Mouse (Mus musculus) MEL (cell line): ENCODE results near the gene Iqgap3. TPM values are rescaled to one million over a fixed set of nuclear protein-coding genes. Genes with fewer than 3 reads are reported as not detected.

Experiments used
- DNase-seq: peaks from one replicate; pipeline ENCODE4 v3.0.0; 2011; ENCODE audit warnings: low read depth, low spot score
- H3K27ac ChIP-seq: 2 replicates; pipeline ENCODE4 v1.5.1; 2012; ENCODE audit warnings: low read depth, mild to moderate bottlenecking, control low read depth, low read length, moderate library complexity; ENCODE audit not compliant: control insufficient read depth
- H3K27me3 ChIP-seq, 2 experiments: fragments of 150-350 bp in 1 of 2; sonication (generic) in 1 of 2; 2 replicates each; pipeline ENCODE4 v1.6.1; 2012; ENCODE audit warnings: low read length in 2 of 2, mild to moderate bottlenecking in 2 of 2, improper control_type of control experiment in 1 of 2, moderate library complexity in 1 of 2; ENCODE audit not compliant: insufficient read depth in 2 of 2, control insufficient read depth in 1 of 2
- H3K36me3 ChIP-seq, 2 experiments: 2 replicates each; pipeline ENCODE4 v1.6.1; 2012 to 2014; ENCODE audit warnings: low read length in 2 of 2, improper control_type of control experiment in 1 of 2, inconsistent platforms in 1 of 2, mild to moderate bottlenecking in 1 of 2; ENCODE audit not compliant: insufficient read depth in 2 of 2, control insufficient read depth in 1 of 2
- H3K4me1 ChIP-seq, 2 experiments: fragments of 150-350 bp in 1 of 2; sonication (generic) in 1 of 2; 2 replicates each; pipeline ENCODE4 v1.6.1; 2012; ENCODE audit warnings: low read length in 2 of 2, improper control_type of control experiment in 1 of 2, mild to moderate bottlenecking in 1 of 2; ENCODE audit not compliant: insufficient read depth in 2 of 2, control insufficient read depth in 1 of 2
- H3K4me3 ChIP-seq, 2 experiments: fragments of 150-350 bp in 1 of 2; sonication (generic) in 1 of 2; 2 replicates each; pipeline ENCODE4 v1.5.1; 2012; ENCODE audit warnings: low read depth in 2 of 2, low read length in 2 of 2, mild to moderate bottlenecking in 2 of 2, moderate library complexity in 2 of 2, control low read depth in 1 of 2, improper control_type of control experiment in 1 of 2; ENCODE audit not compliant: control insufficient read depth in 1 of 2, insufficient read depth in 1 of 2
- H3K79me2 ChIP-seq: 2 replicates; pipeline ENCODE4 v1.6.1; 2012; ENCODE audit warnings: mild to moderate bottlenecking, low read length, moderate library complexity; ENCODE audit not compliant: control insufficient read depth, poor library complexity, insufficient read depth
- H3K9ac ChIP-seq: 2 replicates; pipeline ENCODE4 v1.6.1; 2012; ENCODE audit warnings: low read depth, mild to moderate bottlenecking, control low read depth, low read length, moderate library complexity; ENCODE audit not compliant: control insufficient read depth, poor library complexity, severe bottlenecking
- H3K9me3 ChIP-seq: fragments of 150-350 bp; sonication (generic); replicated peaks from 2 replicates; pipeline ENCODE4 v1.6.1; 2012; ENCODE audit warnings: mild to moderate bottlenecking, low read length, improper control_type of control experiment, moderate library complexity; ENCODE audit not compliant: insufficient read depth
- BHLHE40 ChIP-seq: IDR thresholded peaks from 2 replicates; pipeline ENCODE4 v1.6.1; 2012; ENCODE audit warnings: low read depth, mild to moderate bottlenecking, inconsistent platforms, low read length, improper control_type of control experiment, borderline replicate concordance
- CHD1 ChIP-seq: IDR thresholded peaks from 2 replicates; pipeline ENCODE4 v1.6.1; 2012; ENCODE audit warnings: low read depth, mild to moderate bottlenecking, inconsistent platforms, low read length, improper control_type of control experiment
- CHD2 ChIP-seq: IDR thresholded peaks from 2 replicates; pipeline ENCODE4 v1.6.1; 2011; ENCODE audit warnings: low read length, improper control_type of control experiment
- CTCF ChIP-seq, 3 experiments: IDR thresholded peaks in 2 of 3; conservative IDR thresholded peaks in 1 of 3; 2 replicates each; pipeline ENCODE4 v1.5.1; 2011 to 2012; ENCODE audit warnings: low read length in 3 of 3, low read depth in 2 of 3, mild to moderate bottlenecking in 2 of 3, improper control_type of control experiment in 1 of 3, inconsistent platforms in 1 of 3, mixed read lengths in 1 of 3, moderate library complexity in 1 of 3; ENCODE audit not compliant: control insufficient read depth in 1 of 3, insufficient read depth in 1 of 3, poor library complexity in 1 of 3, severe bottlenecking in 1 of 3
- ELF1 ChIP-seq: IDR thresholded peaks from 2 replicates; pipeline ENCODE4 v1.6.1; 2014; ENCODE audit warnings: low read depth, mild to moderate bottlenecking, inconsistent platforms, low read length, improper control_type of control experiment, moderate library complexity
- ETS1 ChIP-seq: IDR thresholded peaks from 2 replicates; pipeline ENCODE4 v1.6.1; 2012; ENCODE audit warnings: low read depth, mild to moderate bottlenecking, inconsistent platforms, low read length, improper control_type of control experiment, moderate library complexity
- GATA1 ChIP-seq: IDR thresholded peaks from 2 replicates; pipeline ENCODE4 v1.6.1; 2011; ENCODE audit warnings: low read depth, low read length, improper control_type of control experiment
- HCFC1 ChIP-seq: IDR thresholded peaks from 2 replicates; pipeline ENCODE4 v1.6.1; 2012; ENCODE audit warnings: low read depth, mild to moderate bottlenecking, inconsistent platforms, low read length, improper control_type of control experiment, moderate library complexity
- JUND ChIP-seq: IDR thresholded peaks from 2 replicates; pipeline ENCODE4 v1.6.1; 2011; ENCODE audit warnings: low read depth, mild to moderate bottlenecking, improper control_type of control experiment, low read length
- KAT2A ChIP-seq: conservative IDR thresholded peaks from 2 replicates; pipeline ENCODE4 v1.6.1; 2012; ENCODE audit warnings: low read depth, low read length, improper control_type of control experiment, inconsistent platforms
- MAFK ChIP-seq: IDR thresholded peaks from 2 replicates; pipeline ENCODE4 v1.6.1; 2011; ENCODE audit warnings: low read depth, mild to moderate bottlenecking, low read length, improper control_type of control experiment, borderline replicate concordance
- MAX ChIP-seq: IDR thresholded peaks from 2 replicates; pipeline ENCODE4 v1.6.1; 2011; ENCODE audit warnings: low read length, improper control_type of control experiment
- MEF2A ChIP-seq: IDR thresholded peaks from 2 replicates; pipeline ENCODE4 v1.6.1; 2014; ENCODE audit warnings: low read depth, mild to moderate bottlenecking, inconsistent platforms, low read length, improper control_type of control experiment; ENCODE audit not compliant: poor library complexity, insufficient replicate concordance, severe bottlenecking; ENCODE audit errors: extremely low read depth
- NELFE ChIP-seq: IDR thresholded peaks from 2 replicates; pipeline ENCODE4 v1.6.1; 2011; ENCODE audit warnings: low read depth, low read length, improper control_type of control experiment
- POLR2AphosphoS2 ChIP-seq: IDR thresholded peaks from 2 replicates; pipeline ENCODE4 v1.6.1; 2011; ENCODE audit warnings: low read length, improper control_type of control experiment
- POLR2AphosphoS5 ChIP-seq: IDR thresholded peaks from 2 replicates; pipeline ENCODE4 v1.6.1; 2012; ENCODE audit warnings: low read depth, borderline replicate concordance, mild to moderate bottlenecking, inconsistent platforms, low read length, moderate library complexity, mixed read lengths
- RCOR1 ChIP-seq: IDR thresholded peaks from 2 replicates; pipeline ENCODE4 v1.6.1; 2012; ENCODE audit warnings: low read depth, mild to moderate bottlenecking, inconsistent platforms, low read length, improper control_type of control experiment
- SIN3A ChIP-seq: IDR thresholded peaks from 2 replicates; pipeline ENCODE4 v1.6.1; 2012; ENCODE audit warnings: low read length, improper control_type of control experiment, inconsistent platforms
- TBP ChIP-seq: IDR thresholded peaks from 2 replicates; pipeline ENCODE4 v1.8.0; 2011; ENCODE audit warnings: low read depth, low read length, improper control_type of control experiment
- UBTF ChIP-seq: IDR thresholded peaks from 2 replicates; pipeline ENCODE4 v1.6.1; 2012; ENCODE audit warnings: low read depth, mild to moderate bottlenecking, inconsistent platforms, low read length, improper control_type of control experiment, moderate library complexity, borderline replicate concordance; ENCODE audit not compliant: insufficient read depth
- polyA plus RNA-seq, 2 experiments: library from polyadenylated mRNA; stranded (reverse) in 1 of 2; unstranded in 1 of 2; fragments of >175 nt in 1 of 2; fragments of >200 nt in 1 of 2; gene quantifications; 2 replicates each; pipeline versions ENCODE4 v1.2.1 to v1.2.4; 2012; ENCODE audit warnings: low replicate concordance in 2 of 2, low read depth in 1 of 2; ENCODE audit not compliant: insufficient read length in 2 of 2, insufficient read depth in 1 of 2, missing spikeins in 1 of 2
- total RNA-seq: library from RNA; depleted of rRNA; stranded (reverse); fragments of 300-350 nt; gene quantifications from 2 replicates; pipeline ENCODE4 v1.2.3, GENCODE M21; 2012

Iqgap3 gene
- total and polyA plus RNA-seq, 3 experiments, result 21.1 to 42.5 TPM; not detected in 1

DNA sequence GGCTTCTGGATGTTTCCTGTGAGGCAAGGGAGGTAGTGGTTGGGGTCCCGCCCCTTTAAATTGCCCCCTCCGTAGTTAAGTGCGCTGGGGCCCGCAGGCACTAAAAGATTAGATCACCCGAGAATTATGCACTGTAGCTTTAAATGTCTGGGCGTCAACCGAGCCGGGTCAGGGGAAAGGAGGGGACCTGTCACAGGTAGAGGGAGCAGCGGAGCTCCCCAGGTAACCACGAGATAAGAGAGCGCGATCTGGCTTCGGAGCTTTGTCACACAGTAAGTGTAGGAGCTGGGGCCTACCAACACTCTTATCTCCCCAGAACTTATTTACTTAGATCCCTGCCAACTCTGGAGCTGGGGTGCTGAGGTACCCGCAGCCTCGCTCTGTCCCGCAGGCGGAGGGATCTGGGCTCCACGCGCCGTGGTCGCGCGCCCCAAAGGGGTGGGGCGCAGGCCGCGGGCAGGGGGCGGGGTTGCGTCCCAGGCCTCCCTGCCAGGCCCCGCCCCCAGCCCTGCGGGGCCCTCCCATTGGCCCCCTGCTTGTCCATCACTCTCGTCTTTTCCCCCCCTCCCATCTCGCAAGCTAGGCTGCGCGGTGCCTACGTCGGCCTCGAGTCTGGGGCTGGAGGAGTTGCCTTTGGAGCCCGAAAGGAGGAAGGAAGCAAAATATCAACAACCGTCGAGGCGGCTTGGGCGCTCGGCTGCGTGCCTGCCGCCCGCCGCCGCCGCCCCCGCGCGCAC, 60.2 kb downstream of the Iqgap3 start, which contains the start of gene Mef2d (continued):
- 0 out of 2 replicates have a peak, but pooled peaks have one; percentile 32 for TF ChIP-seq MEF2A
- TF ChIP-seq ELF1, result peak; percentile 68
- TF ChIP-seq POLR2AphosphoS5, result no peak
- TF ChIP-seq HCFC1, result peak; percentile 78
- TF ChIP-seq JUND, result no peak; the same call in 1 of the 2 replicates
- peak; percentile 65; the same call in 1 of the 2 replicates for TF ChIP-seq POLR2AphosphoS2
- peak; percentile 53; the same call in 1 of the 2 replicates for TF ChIP-seq UBTF
- no peak for TF ChIP-seq MAX
- 0 out of 2 replicates have a peak, but pooled peaks have one; percentile 1 for TF ChIP-seq RCOR1
- no peak for TF ChIP-seq MAFK
- TF ChIP-seq CHD2, result no peak
- peak; percentile 74 for TF ChIP-seq NELFE
- TF ChIP-seq CTCF (IDR thresholded peaks at IDR 0.05 in 2 of 3, conservative IDR thresholded peaks at IDR 0.05 in 1 of 3; ENCODE audit: control insufficient read depth in 1 of 3, insufficient read depth in 1 of 3, low read depth in 2 of 3, low read length in 3 of 3, poor library complexity in 1 of 3, severe bottlenecking in 1 of 3), result peak in 1 of 3 experiments; percentile 29; a peak in 3 of 6 replicates

DNA sequence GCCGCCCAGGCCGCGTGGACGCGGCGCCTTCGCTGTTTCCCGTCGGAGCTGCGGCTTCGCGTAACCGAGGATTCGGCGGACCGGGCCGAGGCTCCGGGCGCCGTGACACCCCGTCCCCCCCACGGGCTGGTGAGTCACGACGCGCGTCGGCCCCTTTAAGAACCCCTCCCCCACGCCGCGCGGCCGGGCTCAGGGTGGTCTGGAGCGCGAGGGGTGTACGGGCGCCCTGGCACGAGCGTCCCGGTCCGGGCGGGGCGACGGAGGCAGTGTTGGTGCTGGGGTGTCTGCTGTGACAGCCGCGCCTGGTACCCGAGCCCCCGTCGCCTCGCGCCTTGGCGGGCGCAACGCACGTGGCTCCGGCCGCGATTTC, 60.8 kb downstream of the Iqgap3 start:
- H3K4me3 ChIP-seq, result peak overlapping the region; percentile 86 to 87
- peaks cover 0 to 45% of the 10 kb centered on the region in 2 experiments; a peak in 2 of 4 replicates for H3K36me3 ChIP-seq
- H3K9ac ChIP-seq, result peak overlapping the region; percentile 92
- no peaks in the 10 kb centered on the region for H3K27me3 ChIP-seq
- H3K79me2 ChIP-seq, result peaks cover 62% of the 10 kb centered on the region
- peak overlapping the region; percentile 96 for H3K27ac ChIP-seq
- TF ChIP-seq UBTF, result no peak; the same call in 1 of the 2 replicates
- TF ChIP-seq HCFC1, result no peak
- 0 out of 2 replicates have a peak, but pooled peaks have one; percentile 11 for TF ChIP-seq MEF2A
- TF ChIP-seq BHLHE40, result peak; percentile 43; the same call in 1 of the 2 replicates
- no peak for TF ChIP-seq TBP
- TF ChIP-seq SIN3A, result peak; percentile 65
- no peak for TF ChIP-seq ETS1
- no peak for TF ChIP-seq KAT2A
- TF ChIP-seq MAX, result peak; percentile 86
- no peak for TF ChIP-seq CHD1
- TF ChIP-seq GATA1, result no peak
- peak; percentile 14; the same call in 1 of the 2 replicates for TF ChIP-seq POLR2AphosphoS2
- no peak for DNase-seq
- H3K9me3 ChIP-seq, result no peaks in the 10 kb centered on the region
- peaks cover 24 to 56% of the 10 kb centered on the region in 2 experiments for H3K4me1 ChIP-seq
